Mouse (Mus musculus) heart, postnatal 4 days (tissue): Measurements from ENCODE around the gene Zcchc12. TPM values are rescaled to one million over a fixed set of nuclear protein-coding genes. Genes with fewer than 3 reads are reported as not detected.

Experiments
- DNase-seq: peaks from one replicate; pipeline ENCODE4 v3.0.0; 2021
- total RNA-seq, 2 experiments: library from RNA; stranded (reverse); gene quantifications; 2 replicates each; pipeline ENCODE4 v1.2.3; 2021

Gene Zcchc12
- total RNA-seq = 1 to 10 TPM in 1 of 2 experiments, under 1 TPM in 1; 0.81 to 1.3 TPM

DNA sequence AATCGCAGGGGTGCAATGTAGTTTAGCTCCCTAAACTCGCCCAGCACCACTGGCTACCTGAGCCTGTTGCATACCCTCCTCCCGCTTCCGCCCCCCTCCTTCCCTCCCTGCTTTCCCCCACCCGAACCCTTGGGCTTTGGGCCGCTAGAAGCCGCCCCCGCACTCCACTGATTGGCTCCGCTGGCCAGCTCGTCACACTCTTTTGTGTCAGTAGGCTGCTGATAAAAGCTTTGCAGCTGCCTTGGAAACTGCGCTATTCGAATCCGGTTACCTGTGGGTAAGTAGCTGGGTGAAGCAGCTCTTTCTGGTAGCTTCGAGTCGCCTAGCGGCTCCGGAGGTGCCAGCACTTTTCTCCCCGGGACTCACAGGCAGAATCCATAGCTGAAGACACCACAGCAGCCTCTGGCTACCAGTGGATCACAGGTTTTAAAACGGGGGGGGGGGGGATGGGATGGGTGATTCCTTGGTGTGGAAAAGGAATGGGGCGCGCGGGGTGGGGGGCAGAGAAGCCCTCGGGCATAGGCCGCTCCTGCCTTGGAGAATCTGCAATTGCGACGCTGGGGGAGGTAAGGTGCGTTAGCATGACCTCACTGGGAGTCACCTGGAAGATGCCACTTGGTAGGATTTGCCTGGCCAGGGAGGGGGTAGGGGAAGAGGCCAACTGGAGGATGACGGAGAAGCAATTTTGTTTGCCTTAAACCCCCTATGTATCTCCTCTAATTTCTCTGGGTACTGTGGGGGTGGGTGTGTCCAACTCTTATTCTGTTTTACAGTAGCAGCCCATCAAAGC, at the start of gene Zcchc12:
Gene Zcchc12, plus strand, starts transcription at position 169 of the 790 bp plus-strand sequence.
- DNase-seq = peak; percentile 21

DNA sequence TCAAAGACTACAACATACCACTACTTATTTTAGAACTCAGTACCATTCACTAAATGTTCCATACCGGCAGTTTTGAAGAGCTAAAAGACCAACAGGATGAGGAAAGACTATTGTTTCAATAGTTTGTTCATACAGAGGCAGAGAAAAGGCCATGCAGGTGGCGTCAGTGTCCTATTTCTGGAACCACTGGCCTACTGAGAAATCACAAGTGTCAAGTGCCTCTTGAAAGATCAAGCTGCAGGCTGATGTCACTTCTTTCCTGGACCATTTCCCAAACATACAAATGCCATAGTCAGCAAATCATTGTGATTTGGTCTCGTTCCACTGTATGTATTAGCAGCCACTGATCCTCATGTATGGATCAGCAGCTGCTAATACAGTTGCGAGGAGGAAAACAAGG, 49.0 kb upstream of the Zcchc12 start:
- DNase-seq = peak; percentile 42

DNA sequence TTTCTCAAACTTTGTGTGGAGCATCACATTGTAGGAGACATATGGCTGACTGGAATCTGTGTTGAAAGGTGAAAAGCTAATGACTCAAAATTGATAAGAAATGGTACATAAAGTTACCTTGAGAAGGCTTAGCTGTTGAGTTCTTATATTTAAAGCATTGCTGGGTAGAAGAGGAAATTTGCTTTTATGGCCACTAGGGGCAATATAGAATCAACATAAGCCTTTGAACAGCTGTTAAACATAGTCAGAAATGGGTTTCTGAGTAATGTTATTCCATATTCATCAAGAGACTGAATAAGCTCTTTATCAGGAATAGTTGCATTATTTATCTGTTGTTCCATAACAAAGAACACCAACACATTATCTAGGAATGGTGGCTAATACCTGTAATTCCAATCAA, 45.6 kb upstream of the Zcchc12 start:
- no peak for DNase-seq

GRCm38 (mm10) chrX:36156677-36157076, 39.0 kb upstream of the Zcchc12 start:
- DNase-seq = no peak

DNA sequence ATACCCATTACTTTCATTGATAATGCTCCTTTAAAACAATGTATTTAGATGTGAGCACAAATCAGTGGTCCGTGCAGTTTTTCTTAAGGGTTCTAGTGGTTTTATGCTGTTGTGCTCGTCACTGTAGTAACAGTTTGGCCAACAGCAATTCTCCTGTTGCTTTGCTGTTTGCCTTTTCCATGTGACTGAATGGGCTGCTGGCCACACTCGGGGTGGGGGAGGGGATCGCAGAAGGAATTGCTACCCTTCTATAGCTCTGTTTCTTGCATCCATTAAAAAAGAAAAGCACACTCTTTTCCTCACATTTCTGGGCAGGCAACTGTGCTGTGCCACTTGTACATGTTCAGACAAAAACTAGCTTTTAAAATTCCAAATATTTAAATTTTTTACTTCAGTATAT, 34.1 kb upstream of the Zcchc12 start:
- peak; percentile 55 for DNase-seq

GRCm38 (mm10) chrX:36183625-36184024, 12.1 kb upstream of the Zcchc12 start:
- DNase-seq = peak; percentile 78

DNA sequence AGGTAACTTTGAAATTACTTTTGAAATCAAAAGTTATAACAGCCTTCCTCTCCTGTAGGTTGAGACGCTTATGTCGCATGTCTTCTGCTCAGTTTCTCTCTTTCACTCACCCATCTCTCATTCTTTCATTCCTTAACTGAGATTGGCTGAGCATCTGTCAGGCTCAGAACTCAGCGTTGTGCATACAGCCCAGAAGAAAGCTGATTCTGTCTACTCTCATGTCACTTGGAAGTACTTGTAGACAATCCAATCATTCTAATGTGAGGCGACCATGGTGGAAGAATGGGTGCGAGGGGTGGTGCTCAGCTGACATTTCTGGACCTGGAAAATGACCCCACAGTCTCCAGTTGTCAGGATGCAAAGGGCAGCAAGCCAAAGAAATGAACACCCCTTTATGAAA, 9.7 kb upstream of the Zcchc12 start:
- DNase-seq = no peak

GRCm38 (mm10) chrX:36186443-36186842, 9.3 kb upstream of the Zcchc12 start:
- no peak for DNase-seq

DNA sequence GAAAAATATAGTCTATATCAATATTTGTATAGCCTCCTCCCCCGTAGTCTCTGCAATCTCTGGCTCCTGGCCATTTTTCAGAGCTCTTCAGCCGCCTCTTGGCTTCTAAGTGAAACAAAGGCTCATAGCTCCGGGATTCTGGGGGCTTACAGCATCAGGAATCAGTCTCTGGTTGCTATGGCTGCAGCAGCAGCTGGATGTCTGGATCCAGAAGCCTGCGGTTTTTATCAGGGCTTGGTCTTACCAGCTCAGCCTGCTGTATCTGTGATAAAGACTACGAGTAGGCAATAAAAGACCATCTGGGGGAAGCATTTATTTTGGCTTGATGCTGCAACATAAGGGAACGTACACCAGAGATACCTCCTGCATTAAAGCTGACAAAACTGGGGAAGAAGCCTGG, 1.8 kb upstream of the Zcchc12 start:
- no peak for DNase-seq

DNA sequence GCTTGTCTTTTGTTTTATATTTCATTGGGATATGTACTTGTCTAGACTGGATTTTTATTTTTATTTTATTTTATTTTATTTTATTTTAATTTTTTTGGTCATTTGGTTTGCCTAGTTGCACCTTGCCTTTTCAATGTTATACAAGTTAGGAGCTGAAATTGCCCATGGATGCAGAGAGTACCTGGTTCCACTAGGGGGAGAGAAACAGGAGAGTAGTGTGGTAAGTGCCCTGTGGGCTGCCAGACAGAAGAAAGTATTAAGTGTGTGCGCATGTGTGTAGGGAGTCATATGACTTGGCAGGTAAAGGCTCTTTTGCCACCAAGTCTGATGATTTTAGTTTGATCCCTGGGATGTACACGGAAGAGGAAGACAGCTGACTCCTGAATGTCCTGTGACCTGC, 13.8 kb downstream of the Zcchc12 start:
- no peak for DNase-seq

DNA sequence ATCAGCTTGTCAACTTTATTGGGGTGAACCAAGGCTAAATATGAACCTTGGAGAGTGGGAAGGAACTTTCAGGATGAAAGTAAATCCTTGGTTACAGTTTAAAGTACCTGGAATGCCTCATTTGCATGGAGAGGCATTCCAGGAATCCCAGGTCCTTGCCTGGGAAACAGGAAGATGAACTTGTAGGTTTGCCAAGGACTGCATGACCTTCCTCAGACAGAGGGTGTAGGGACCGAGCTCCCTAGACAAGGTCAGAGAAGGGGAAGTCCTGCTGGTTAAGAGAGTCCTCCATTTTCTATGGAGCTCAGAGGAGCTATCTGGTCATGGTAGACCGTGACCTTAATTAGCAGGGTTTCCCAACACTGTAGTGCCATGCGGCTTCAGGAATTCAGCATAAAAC, 15.5 kb downstream of the Zcchc12 start:
- DNase-seq = no peak

DNA sequence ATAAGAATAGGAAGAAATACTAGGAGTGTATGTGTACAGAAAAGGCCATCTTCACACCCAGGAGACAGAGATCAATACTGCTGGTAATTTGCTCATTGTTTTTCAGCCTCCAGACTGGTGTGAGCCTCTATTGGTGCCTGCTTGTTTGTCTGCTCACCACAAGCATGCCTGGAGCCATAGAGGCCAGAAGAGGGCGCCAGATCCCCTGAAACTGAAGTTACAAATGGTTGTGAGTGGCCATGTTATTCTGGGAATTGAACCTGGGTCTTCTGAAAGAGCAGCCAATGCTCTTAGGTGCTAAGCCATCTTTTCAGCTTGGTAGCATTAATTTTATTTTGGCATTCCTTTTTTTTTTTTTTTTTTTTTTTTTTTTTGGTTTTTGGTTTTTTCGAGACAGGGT, 25.7 kb downstream of the Zcchc12 start:
- DNase-seq = no peak

GRCm38 (mm10) chrX:36225777-36226176, 30.1 kb downstream of the Zcchc12 start:
- DNase-seq = peak; percentile 83

GRCm38 (mm10) chrX:36226577-36226976, 30.9 kb downstream of the Zcchc12 start:
- DNase-seq = peak; percentile 59

GRCm38 (mm10) chrX:36228861-36229260, 33.2 kb downstream of the Zcchc12 start:
- no peak for DNase-seq

DNA sequence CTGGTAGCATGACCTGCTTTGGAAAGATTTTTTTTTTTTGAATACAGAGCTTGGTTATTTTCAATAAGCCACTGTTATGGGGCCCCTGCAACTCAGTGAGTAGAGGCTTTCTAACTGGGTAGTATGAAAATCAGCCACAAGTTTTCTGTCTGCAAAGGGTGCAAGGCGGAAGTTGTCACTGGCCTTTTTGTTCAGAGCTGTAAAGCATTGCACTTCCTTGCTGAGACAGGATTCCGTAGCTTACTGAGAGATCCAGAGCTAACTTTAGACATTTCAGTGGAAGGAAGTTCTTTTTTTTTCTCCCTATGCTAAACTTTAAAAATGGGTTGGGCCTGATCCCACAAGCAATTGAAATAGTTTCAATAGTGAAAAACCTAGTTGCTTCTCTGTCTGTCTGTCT, 33.6 kb downstream of the Zcchc12 start:
- no peak for DNase-seq

- DNase-seq = no peak
These were observed 39.9 kb downstream of the Zcchc12 start for GRCm38 (mm10) chrX:36235652-36236051.

Other genes with a start within 250 kb of the Zcchc12 start
- 10 to 100 TPM; 36.5 to 42.3 TPM for gene Il13ra1, start 83.8 kb upstream of the Zcchc12 start, total RNA-seq
- gene Lonrf3, start 132.4 kb downstream of the Zcchc12 start, total RNA-seq = 1 to 10 TPM; 2.5 to 3.0 TPM
- not detected for gene Gm6268, start 205.4 kb downstream of the Zcchc12 start, total RNA-seq